Mouse (Mus musculus): ENCODE measurements at regions not wholly inside any gene's neighbourhood (a gene's known extent, or its start where the extent isn't known, plus 50 kb on each side); places are given as distances from the start of the nearest gene placed in this dataset.

DNA sequence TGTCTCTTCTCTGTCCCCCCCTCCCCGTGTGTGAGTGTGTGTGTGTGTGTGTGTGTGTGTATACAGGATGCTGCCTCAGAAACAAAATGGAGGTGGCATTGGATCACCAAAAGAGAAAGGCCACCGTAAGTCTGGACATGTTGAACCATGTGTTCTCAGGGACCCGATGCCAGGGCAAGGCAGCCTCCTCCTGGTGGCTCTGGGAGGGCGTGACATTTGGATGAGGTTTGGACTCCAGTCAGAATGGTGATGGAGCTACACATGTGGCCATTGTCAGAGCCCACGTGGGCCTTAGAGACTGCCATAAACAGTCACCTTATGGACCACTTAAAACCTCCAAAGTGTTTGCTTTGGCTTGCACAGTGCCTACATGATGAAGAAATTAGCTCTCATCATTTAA, 80.0 kb downstream of the Efnb1 start:
- no peak for DNase-seq (ENCODE audit: low spot score)

DNA sequence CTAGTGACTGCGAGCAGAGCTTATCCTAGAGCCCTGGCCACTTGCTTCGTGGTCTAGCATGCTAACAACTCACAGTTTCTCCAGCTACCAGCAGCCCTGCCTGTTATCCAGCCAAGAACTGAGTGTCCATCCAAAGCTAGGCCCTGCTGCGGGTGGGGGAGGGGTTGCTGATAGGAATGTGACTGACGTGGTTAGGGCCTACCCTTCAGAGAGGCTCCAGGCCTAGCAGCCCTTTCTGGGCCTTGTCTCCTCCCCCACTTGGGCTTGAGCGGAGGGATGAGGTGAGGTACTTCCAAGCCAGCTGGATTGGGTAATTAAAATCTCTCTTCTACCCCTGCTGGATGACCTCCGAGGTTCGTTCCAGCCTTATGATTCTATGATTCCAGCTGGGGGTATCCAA, 79.2 kb downstream of the Efnb1 start:
- no peak for DNase-seq (ENCODE audit: low spot score)

DNA sequence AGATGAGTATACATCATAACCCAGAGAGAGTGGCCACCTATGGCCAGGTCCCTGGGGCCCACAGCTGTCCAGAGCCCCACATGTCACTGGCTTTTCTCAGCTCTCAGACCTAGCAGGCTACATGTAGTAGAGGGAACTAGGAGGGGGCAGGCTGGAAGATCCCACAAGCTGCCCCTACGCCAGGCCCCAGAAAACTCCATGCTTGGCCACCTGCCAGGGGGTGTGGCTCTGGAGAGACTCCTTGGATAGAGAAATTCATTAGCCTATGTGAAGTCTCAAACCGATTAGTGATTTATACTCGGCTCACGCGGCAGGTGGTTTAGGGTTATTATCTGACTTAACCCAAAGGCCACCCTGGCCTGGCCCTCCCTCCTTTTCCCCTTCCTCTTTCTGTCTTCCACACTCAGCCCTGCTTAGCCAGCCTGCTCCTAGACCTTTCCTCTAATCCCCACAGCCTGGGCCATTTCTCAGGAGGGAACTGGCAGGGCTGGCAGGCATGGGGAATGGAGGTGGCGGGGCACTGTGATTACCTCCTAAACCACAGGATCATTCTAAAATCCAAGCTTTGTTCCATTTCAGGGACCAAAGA, 77.7 kb downstream of the Efnb1 start:
- DNase-seq (ENCODE audit: low spot score) = no peak

DNA sequence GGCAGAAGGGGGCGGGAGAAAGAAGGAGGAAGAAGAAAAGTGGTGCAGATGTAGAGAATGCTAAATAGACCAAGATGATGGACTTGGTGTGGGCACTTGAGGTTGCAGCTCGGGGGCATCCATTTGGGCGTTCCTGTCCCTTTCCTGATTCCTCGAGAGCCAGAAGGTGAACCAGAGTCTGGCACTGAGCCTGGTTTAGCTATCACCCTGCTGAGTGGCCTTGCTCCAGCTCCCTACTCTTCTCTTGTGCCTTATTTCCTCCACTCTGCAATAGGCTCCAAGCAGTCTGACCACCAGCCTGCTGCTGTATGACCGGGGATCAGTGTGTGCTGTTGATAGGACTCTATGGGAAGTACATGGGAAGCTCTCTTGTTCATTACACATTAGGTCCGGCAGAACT, 68.1 kb downstream of the Efnb1 start:
- no peak for DNase-seq (ENCODE audit: low spot score)

DNA sequence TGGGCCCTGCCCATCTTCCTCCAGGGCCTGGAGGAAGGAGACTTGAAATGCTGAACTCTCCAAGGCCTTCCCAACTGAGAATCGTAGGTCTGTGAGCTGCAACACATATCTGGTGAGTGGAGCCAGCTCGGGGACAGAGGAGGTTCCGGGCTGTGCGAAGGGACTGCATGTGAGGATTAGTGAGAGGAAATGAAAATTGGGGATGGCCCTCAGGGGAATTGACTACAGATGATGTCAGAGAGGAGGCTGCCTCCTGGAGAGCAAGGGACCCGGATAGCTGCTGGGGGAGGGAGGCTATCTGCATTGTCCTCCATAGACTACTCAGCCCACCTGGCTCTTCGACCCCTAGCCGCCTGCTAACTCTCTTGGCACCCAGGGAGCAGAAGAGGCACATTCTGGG, 65.2 kb downstream of the Efnb1 start:
- DNase-seq (ENCODE audit: low spot score) = no peak

DNA sequence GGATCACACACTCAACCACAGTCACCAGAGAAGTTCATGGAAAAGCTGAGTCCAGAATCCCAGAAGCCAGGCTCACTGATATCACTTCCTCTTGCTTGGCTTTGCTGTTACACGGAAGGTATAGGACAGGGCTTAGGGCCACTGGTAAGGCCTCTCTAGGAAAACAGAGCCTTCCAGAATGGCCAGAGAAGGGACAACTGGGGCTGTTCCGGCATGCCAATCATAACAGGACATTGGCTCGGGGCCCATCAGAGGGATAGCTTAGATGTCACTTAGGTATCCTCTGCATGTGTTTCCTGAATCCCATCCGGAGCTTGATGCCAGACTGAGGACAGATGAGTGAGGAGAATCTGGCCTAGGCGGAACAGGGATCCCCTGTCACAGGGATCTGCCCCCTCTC, 63.7 kb downstream of the Efnb1 start:
- no peak for DNase-seq (ENCODE audit: low spot score)

DNA sequence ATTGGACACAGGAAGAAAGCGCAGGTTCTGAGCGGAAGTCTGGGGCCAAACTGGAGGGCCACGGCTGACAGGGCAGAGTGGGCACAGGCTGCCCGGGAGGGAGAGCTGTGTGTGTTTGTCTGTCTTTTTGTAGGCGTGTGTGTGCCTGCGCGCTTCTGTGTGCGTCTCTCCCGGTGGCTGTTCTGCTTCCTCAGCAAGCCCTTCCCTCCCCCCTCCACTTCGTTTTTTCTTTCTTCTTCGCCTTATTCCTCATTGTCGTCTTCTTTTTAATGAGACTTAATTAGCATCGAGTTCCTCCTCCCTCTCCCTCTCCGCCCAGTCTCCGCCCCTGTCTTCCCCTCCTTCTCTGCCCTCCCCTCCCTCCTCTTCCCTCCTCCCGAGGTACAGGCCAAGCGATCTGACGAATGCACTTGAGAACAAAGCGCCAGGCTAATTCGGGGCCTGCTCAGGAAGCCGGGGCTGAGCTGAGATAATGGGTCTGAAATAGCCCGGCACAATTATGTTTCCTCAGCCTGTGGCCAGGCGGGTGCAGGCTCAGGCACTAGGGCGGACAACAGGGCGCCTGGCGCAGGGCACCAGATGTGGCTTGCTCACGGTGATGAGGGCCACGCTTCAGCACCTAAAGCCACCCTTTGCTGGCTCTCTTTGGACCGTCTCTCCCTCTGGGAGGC, 63.2 kb downstream of the Efnb1 start:
- peak; percentile 28 for DNase-seq (ENCODE audit: low spot score)
